Mouse (Mus musculus) CH12.LX (cell line): ENCODE results near the gene Rom1. TPM values are rescaled to one million over a fixed set of nuclear protein-coding genes. Genes with fewer than 3 reads are reported as not detected.
A peak's percentile ranks its signal among the peaks of the same experiment; 100 is the strongest.

Source experiments
- ELF1 ChIP-seq: IDR thresholded peaks from 2 replicates; pipeline ENCODE4 v1.6.1; 2014; ENCODE audit warnings: low read depth, mild to moderate bottlenecking, inconsistent platforms, low read length, improper control_type of control experiment
- HCFC1 ChIP-seq: IDR thresholded peaks from 2 replicates; pipeline ENCODE4 v1.6.1; 2012; ENCODE audit warnings: low read depth, mild to moderate bottlenecking, inconsistent platforms, low read length, improper control_type of control experiment
- NRF1 ChIP-seq: IDR thresholded peaks from 2 replicates; pipeline ENCODE4 v1.6.1; 2014; ENCODE audit warnings: low read depth, mild to moderate bottlenecking, inconsistent platforms, low read length, improper control_type of control experiment, moderate library complexity
- POLR2A ChIP-seq: IDR thresholded peaks from 2 replicates; pipeline ENCODE4 v1.6.1; 2011; ENCODE audit warnings: low read depth, mild to moderate bottlenecking, improper control_type of control experiment, low read length
- SIN3A ChIP-seq: IDR thresholded peaks from 2 replicates; pipeline ENCODE4 v1.6.1; 2012; ENCODE audit warnings: low read length, improper control_type of control experiment, inconsistent platforms
- ZC3H11A ChIP-seq: IDR thresholded peaks from 2 replicates; pipeline ENCODE4 v1.6.1; 2012; ENCODE audit warnings: low read depth, mild to moderate bottlenecking, inconsistent platforms, low read length, improper control_type of control experiment
- ZKSCAN1 ChIP-seq: IDR thresholded peaks from 2 replicates; pipeline ENCODE4 v1.6.1; 2012; ENCODE audit warnings: low read depth, inconsistent platforms, low read length, improper control_type of control experiment, borderline replicate concordance
- polyA plus RNA-seq: library from polyadenylated mRNA; unstranded; fragments of >175 nt; gene quantifications from 2 replicates; pipeline ENCODE4 v1.2.1, GENCODE M21; 2012; ENCODE audit warnings: low read depth; ENCODE audit not compliant: insufficient read length
- total RNA-seq, 2 experiments: library from RNA; depleted of rRNA; stranded (reverse); fragments of 300-350 nt in 1 of 2; fragments of >200 nt in 1 of 2; gene quantifications; 2 replicates each; pipeline ENCODE4 v1.2.3; 2012 to 2014

The Rom1 gene
- total and polyA plus RNA-seq, 3 experiments = 4.2 to 5.6 (median 4.8) TPM

DNA sequence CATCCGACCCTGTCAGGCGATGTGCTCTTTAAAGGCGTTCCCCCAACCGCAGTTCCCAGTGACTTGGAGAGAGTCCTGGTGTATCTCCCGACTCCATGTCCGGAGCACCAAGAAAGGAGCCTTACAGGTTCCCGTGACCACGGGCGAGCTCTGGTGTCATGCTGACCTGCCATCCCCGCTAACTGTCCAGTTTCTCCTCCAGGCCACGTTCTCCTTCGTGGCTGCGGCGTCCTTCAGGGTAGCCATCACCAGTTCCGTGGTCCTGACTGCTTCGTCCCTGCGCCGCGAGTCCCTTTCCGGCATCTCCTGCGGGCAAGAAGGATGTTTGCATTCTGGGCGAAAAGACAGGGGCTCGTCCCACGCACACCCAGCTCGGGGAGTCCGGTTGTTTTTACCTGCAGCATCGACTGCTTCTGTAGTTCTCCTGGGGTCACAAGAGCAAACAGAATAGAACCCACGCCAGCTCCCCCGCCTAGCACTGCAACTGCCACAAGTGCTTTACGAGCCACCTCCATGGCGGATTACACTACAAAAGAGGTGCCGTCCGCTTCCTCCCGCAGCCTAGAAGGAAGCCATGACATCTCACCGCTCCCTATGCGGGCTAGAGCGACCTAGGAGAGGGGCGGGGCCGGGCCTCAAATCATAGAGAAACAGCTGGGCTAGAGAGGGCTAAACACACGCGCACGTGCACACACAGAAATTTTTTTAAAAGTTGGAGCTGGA lies 48.7 kb downstream of the Rom1 start, which contains the start of gene Uqcc3 (continued):
- TF ChIP-seq SIN3A = peak; percentile 100
- peak; percentile 80 for TF ChIP-seq ELF1
- TF ChIP-seq POLR2A = peak; percentile 87
- TF ChIP-seq ZC3H11A = no peak
- peak; percentile 86 for TF ChIP-seq HCFC1
- TF ChIP-seq ZKSCAN1 = no peak
- TF ChIP-seq NRF1 = peak; percentile 56; the same call in 1 of the 2 replicates
- TF ChIP-seq, all 38 proteins: peak for 24

Other genes starting within 250 kb of the Rom1 start
Only the 20 nearest of the 32 such genes appear.
- gene Ttc9c, start 110.0 kb downstream of the Rom1 start, total RNA-seq (2012; rRNA removed) = 37.6 and 42.0 TPM in 2 replicates
- gene Ttc9c, start 110.0 kb downstream of the Rom1 start, total RNA-seq (2014; rRNA removed) = 56.5 and 57.2 TPM in 2 replicates
- 42.2 and 44.7 TPM in 2 replicates for gene Ttc9c, start 110.0 kb downstream of the Rom1 start, polyA plus RNA-seq
- gene Hnrnpul2, start 109.3 kb downstream of the Rom1 start, total RNA-seq (2012; rRNA removed) = 44.3 and 44.8 TPM in 2 replicates
- 17.8 and 19.7 TPM in 2 replicates for gene Hnrnpul2, start 109.3 kb downstream of the Rom1 start, total RNA-seq (2014; rRNA removed)
- gene Hnrnpul2, start 109.3 kb downstream of the Rom1 start, polyA plus RNA-seq = 81.6 and 94.1 TPM in 2 replicates
- 0.25 and 0.67 TPM in 2 replicates for gene AC129217.1, start 99.6 kb downstream of the Rom1 start, total RNA-seq (2012; rRNA removed)
- 2.1 and 5.1 TPM in 2 replicates for gene AC129217.1, start 99.6 kb downstream of the Rom1 start, total RNA-seq (2014; rRNA removed)
- 63.9 and 77.4 TPM in 2 replicates for gene AC129217.1, start 99.6 kb downstream of the Rom1 start, polyA plus RNA-seq
- gene Bscl2, start 91.9 kb downstream of the Rom1 start, total RNA-seq (2012; rRNA removed) = 91.0 and 117 TPM in 2 replicates
- 27.9 and 30.9 TPM in 2 replicates for gene Bscl2, start 91.9 kb downstream of the Rom1 start, total RNA-seq (2014; rRNA removed)
- 46.7 and 51.6 TPM in 2 replicates for gene Bscl2, start 91.9 kb downstream of the Rom1 start, polyA plus RNA-seq
- 3.1 and 6.1 TPM in 2 replicates for gene Gng3, start 90.2 kb downstream of the Rom1 start, total RNA-seq (2012; rRNA removed)
- gene Gng3, start 90.2 kb downstream of the Rom1 start, total RNA-seq (2014; rRNA removed) = 0.55 and 0.56 TPM in 2 replicates
- gene Gng3, start 90.2 kb downstream of the Rom1 start, polyA plus RNA-seq = 8.1 and 10.3 TPM in 2 replicates
- 0.13 and 0.17 TPM in 2 replicates for gene Lrrn4cl, start 78.6 kb downstream of the Rom1 start, total RNA-seq (2012; rRNA removed)
- gene Lrrn4cl, start 78.6 kb downstream of the Rom1 start, total RNA-seq (2014; rRNA removed) = 0.31 and 0.32 TPM in 2 replicates
- gene Lrrn4cl, start 78.6 kb downstream of the Rom1 start, polyA plus RNA-seq = 0.41 and 0.61 TPM in 2 replicates
- gene Ubxn1, start 57.9 kb downstream of the Rom1 start, total RNA-seq (2012; rRNA removed) = 134 and 140 TPM in 2 replicates
- 96.3 and 107 TPM in 2 replicates for gene Ubxn1, start 57.9 kb downstream of the Rom1 start, total RNA-seq (2014; rRNA removed)
- gene Ubxn1, start 57.9 kb downstream of the Rom1 start, polyA plus RNA-seq = 226 and 279 TPM in 2 replicates
- gene Uqcc3, start 48.4 kb downstream of the Rom1 start, total RNA-seq (2012; rRNA removed) = 53.9 and 56.6 TPM in 2 replicates
- gene Uqcc3, start 48.4 kb downstream of the Rom1 start, total RNA-seq (2014; rRNA removed) = 23.5 and 24.0 TPM in 2 replicates
- 42.6 and 52.0 TPM in 2 replicates for gene Uqcc3, start 48.4 kb downstream of the Rom1 start, polyA plus RNA-seq
- gene Lbhd1, start 45.6 kb downstream of the Rom1 start, total RNA-seq (2012; rRNA removed) = 7.5 and 14.3 TPM in 2 replicates
- gene Lbhd1, start 45.6 kb downstream of the Rom1 start, total RNA-seq (2014; rRNA removed) = 15.5 and 15.6 TPM in 2 replicates
- gene Lbhd1, start 45.6 kb downstream of the Rom1 start, polyA plus RNA-seq = 50.4 and 80.4 TPM in 2 replicates
- gene Gm49403, start 45.4 kb downstream of the Rom1 start, total RNA-seq (2012; rRNA removed) = not detected in 2 replicates
- not detected in 2 replicates for gene Gm49403, start 45.4 kb downstream of the Rom1 start, total RNA-seq (2014; rRNA removed)
- not detected in 2 replicates for gene Gm49403, start 45.4 kb downstream of the Rom1 start, polyA plus RNA-seq
- gene 1810009A15Rik, start 40.5 kb downstream of the Rom1 start, total RNA-seq (2012; rRNA removed) = 157 and 224 TPM in 2 replicates
- gene 1810009A15Rik, start 40.5 kb downstream of the Rom1 start, total RNA-seq (2014; rRNA removed) = 198 and 218 TPM in 2 replicates
- gene 1810009A15Rik, start 40.5 kb downstream of the Rom1 start, polyA plus RNA-seq = 161 and 176 TPM in 2 replicates
- gene Gm49416, start 40.4 kb downstream of the Rom1 start, total RNA-seq (2012; rRNA removed) = not detected in 2 replicates
- gene Gm49416, start 40.4 kb downstream of the Rom1 start, total RNA-seq (2014; rRNA removed) = not detected in 2 replicates
- gene Gm49416, start 40.4 kb downstream of the Rom1 start, polyA plus RNA-seq = 11.1 and 53.2 TPM in 2 replicates
- 38.9 and 49.9 TPM in 2 replicates for gene Ints5, start 36.4 kb downstream of the Rom1 start, total RNA-seq (2012; rRNA removed)
- gene Ints5, start 36.4 kb downstream of the Rom1 start, total RNA-seq (2014; rRNA removed) = 15.7 and 17.2 TPM in 2 replicates
- gene Ints5, start 36.4 kb downstream of the Rom1 start, polyA plus RNA-seq = 30.6 and 38.0 TPM in 2 replicates
- 165 and 169 TPM in 2 replicates for gene Ganab, start 31.3 kb downstream of the Rom1 start, total RNA-seq (2012; rRNA removed)
- 85.7 and 97.0 TPM in 2 replicates for gene Ganab, start 31.3 kb downstream of the Rom1 start, total RNA-seq (2014; rRNA removed)
- 139 and 143 TPM in 2 replicates for gene Ganab, start 31.3 kb downstream of the Rom1 start, polyA plus RNA-seq
- gene B3gat3, start 9.0 kb downstream of the Rom1 start, total RNA-seq (2012; rRNA removed) = 49.9 and 54.8 TPM in 2 replicates
- 17.8 and 18.6 TPM in 2 replicates for gene B3gat3, start 9.0 kb downstream of the Rom1 start, total RNA-seq (2014; rRNA removed)
- gene B3gat3, start 9.0 kb downstream of the Rom1 start, polyA plus RNA-seq = 31.0 and 33.0 TPM in 2 replicates
- gene Eml3, start 196 bp upstream of the Rom1 start, total RNA-seq (2012; rRNA removed) = 33.3 and 33.6 TPM in 2 replicates
- gene Eml3, start 196 bp upstream of the Rom1 start, total RNA-seq (2014; rRNA removed) = 18.7 and 20.4 TPM in 2 replicates
- gene Eml3, start 196 bp upstream of the Rom1 start, polyA plus RNA-seq = 35.2 and 37.3 TPM in 2 replicates
- 131 and 158 TPM in 2 replicates for gene Mta2, start 12.5 kb upstream of the Rom1 start, total RNA-seq (2012; rRNA removed)
- 115 and 117 TPM in 2 replicates for gene Mta2, start 12.5 kb upstream of the Rom1 start, total RNA-seq (2014; rRNA removed)
- 149 and 162 TPM in 2 replicates for gene Mta2, start 12.5 kb upstream of the Rom1 start, polyA plus RNA-seq
- gene Tut1, start 24.5 kb upstream of the Rom1 start, total RNA-seq (2012; rRNA removed) = 47.7 and 49.1 TPM in 2 replicates
- 40.4 and 41.8 TPM in 2 replicates for gene Tut1, start 24.5 kb upstream of the Rom1 start, total RNA-seq (2014; rRNA removed)
- 52.9 and 54.9 TPM in 2 replicates for gene Tut1, start 24.5 kb upstream of the Rom1 start, polyA plus RNA-seq
- 1,294 and 1,368 TPM in 2 replicates for gene Eef1g, start 37.7 kb upstream of the Rom1 start, total RNA-seq (2012; rRNA removed)
- 1,172 and 1,266 TPM in 2 replicates for gene Eef1g, start 37.7 kb upstream of the Rom1 start, total RNA-seq (2014; rRNA removed)
- gene Eef1g, start 37.7 kb upstream of the Rom1 start, polyA plus RNA-seq = 1,511 and 1,695 TPM in 2 replicates
- 15.3 and 21.7 TPM in 2 replicates for gene Ahnak, start 59.9 kb upstream of the Rom1 start, total RNA-seq (2012; rRNA removed)
- 1.5 and 1.7 TPM in 2 replicates for gene Ahnak, start 59.9 kb upstream of the Rom1 start, total RNA-seq (2014; rRNA removed)
- gene Ahnak, start 59.9 kb upstream of the Rom1 start, polyA plus RNA-seq = 1.8 and 2.0 TPM in 2 replicates